22 mouse cellular contexts compared by ENCODE assay signal in genomic region chr15:79548226-79548625, GRCm38 (mm10). TPM values are rescaled to one million over a fixed set of nuclear protein-coding genes. Genes with fewer than 3 reads are reported as not detected.
DNase-seq lines count a peak whose midpoint lies in the region; ATAC-seq and TF ChIP-seq lines count a peak whose summit lies in the region.
"Had no signal": no experiment of that assay in that cellular context is flagged by ENCODE, and none has a peak within 500 bp of the region (broad histone marks: within the 10 kb centered on the region; RNA-seq: fewer than 3 reads in every experiment).

No protein-coding gene starts in this region.

- H3K27me3 ChIP-seq in midbrain, embryonic 11.5 days (ENCODE audit: control insufficient read depth, insufficient read depth, low read length) = no peaks in the 10 kb centered on the region
- no peaks in the 10 kb centered on the region for H3K27me3 ChIP-seq in midbrain, postnatal 0 days (ENCODE audit: insufficient read depth, low read length)
- H3K27me3 ChIP-seq in testis, adult 2 months (ENCODE audit: control insufficient read depth, insufficient read depth, low read length) = no peaks in the 10 kb centered on the region

- no peaks in the 10 kb centered on the region for H3K9me3 ChIP-seq in midbrain, embryonic 11.5 days (ENCODE audit: control insufficient read depth, low read length)
- no peaks in the 10 kb centered on the region for H3K9me3 ChIP-seq in midbrain, postnatal 0 days (ENCODE audit: low read length)

- no peak overlapping the region for H3K4me3 ChIP-seq in midbrain, embryonic 11.5 days (ENCODE audit: low read depth, low read length)
- no peak overlapping the region for H3K4me3 ChIP-seq in midbrain, postnatal 0 days (ENCODE audit: low read depth, low read length)
- H3K4me3 ChIP-seq in testis, adult 2 months (ENCODE audit: control insufficient read depth, low read depth, low read length) = peak overlapping the region; percentile 86

- H3K27ac ChIP-seq in midbrain, embryonic 11.5 days (ENCODE audit: low read depth, low read length) = no peak overlapping the region
- no peak overlapping the region for H3K27ac ChIP-seq in midbrain, postnatal 0 days (ENCODE audit: low read depth, low read length)
- H3K27ac ChIP-seq in testis, adult 2 months (ENCODE audit: control insufficient read depth, insufficient read depth, low read depth, low read length) = no peak overlapping the region

- intact Hi-C loops in heart, postnatal 36 days (cut with DNase I) = no loop called here

- TF ChIP-seq POLR2A in testis, adult 2 months (IDR thresholded peaks at IDR 0.05; ENCODE audit: control insufficient read depth, low read depth, low read length) = no peak

- peaks cover 6% of the 10 kb centered on the region; the same call in 1 of the 2 replicates for H3K36me3 ChIP-seq in midbrain, embryonic 11.5 days (ENCODE audit: control insufficient read depth, insufficient read depth, low read length)
- H3K36me3 ChIP-seq in midbrain, postnatal 0 days (ENCODE audit: insufficient read depth, low read length) = 0 out of 2 replicates have a peak, but pooled peaks cover under 1% of the 10 kb centered on the region
- no peaks in the 10 kb centered on the region; the same call in 1 of the 2 replicates for H3K36me3 ChIP-seq in testis, adult 2 months (ENCODE audit: control insufficient read depth, insufficient read depth, low read length)

- H3K9ac ChIP-seq in midbrain, embryonic 11.5 days (ENCODE audit: low read length) = no peak overlapping the region
- H3K9ac ChIP-seq in midbrain, postnatal 0 days (replicated peaks; ENCODE audit: low read length, poor library complexity, severe bottlenecking) = no peak overlapping the region

- no peak overlapping the region for H3K4me2 ChIP-seq in midbrain, embryonic 11.5 days
- H3K4me2 ChIP-seq in midbrain, postnatal 0 days (ENCODE audit: low read depth, low read length, poor library complexity, severe bottlenecking) = no peak overlapping the region

- TF ChIP-seq CTCF in midbrain, postnatal 0 days (IDR thresholded peaks at IDR 0.05) = no peak
- TF ChIP-seq CTCF in testis, adult 2 months (IDR thresholded peaks at IDR 0.05; ENCODE audit: control insufficient read depth, insufficient read depth, insufficient replicate concordance, low read depth, low read length) = no peak

- peak; percentile 52 for DNase-seq in heart, adult 11 months
- DNase-seq in heart, postnatal 36 days = no peak
- peak; percentile 82 for DNase-seq in midbrain, embryonic 11.5 days (ENCODE audit: low spot score, missing footprints)
- no peak for DNase-seq in midbrain, postnatal 0 days (ENCODE audit: low spot score)
- DNase-seq in testis, postnatal 10 days (ENCODE audit: low spot score) = no peak
- DNase-seq: adrenal gland, adult 2 months; adrenal gland, adult 8-10 months; adrenal gland, postnatal 10 days; adrenal gland, postnatal 25 days; adrenal gland, postnatal 36 days; B cell, adult 2 months; cerebellum, adult 11 months; cerebellum, adult 11-12 months; cerebellum, adult 18-20 months had no signal

- WGBS in midbrain, embryonic 11.5 days = 93% methylated on average over 2 of the region's 2 CpGs
- WGBS in midbrain, postnatal 0 days = 98% methylated on average over 2 of the region's 2 CpGs

- H3K4me1 ChIP-seq in midbrain, embryonic 11.5 days (ENCODE audit: control insufficient read depth, insufficient read depth, low read length) = peaks cover 18% of the 10 kb centered on the region
- H3K4me1 ChIP-seq in midbrain, postnatal 0 days (ENCODE audit: insufficient read depth, low read length) = peaks cover 15% of the 10 kb centered on the region
- H3K4me1 ChIP-seq in testis, adult 2 months (ENCODE audit: control insufficient read depth, insufficient read depth, low read length) = peaks cover 6% of the 10 kb centered on the region

- ATAC-seq in midbrain, embryonic 11.5 days (ENCODE audit: low FRiP score) = no peak
- no peak for ATAC-seq in midbrain, postnatal 0 days (ENCODE audit: low FRiP score)
- ATAC-seq: activated CD4-positive, CD25-positive, alpha-beta regulatory T cell, adult 4 months; CD4-positive, CD25-positive, alpha-beta regulatory T cell, adult 4 months; Patski had no signal

RNA-seq across cellular contexts. Expression of gene Ddx17, which starts 1.7 kb away (rescaled TPM):
- 10 to 100 TPM; 84.7 to 86.5 TPM for total RNA-seq in heart, postnatal 36 days (2021)
- polyA plus RNA-seq in midbrain, embryonic 11.5 days (2014; fragmentation: Nextera tagmentation; extraction: Ambion mirVana) = 81.9 and 82.6 TPM in 2 replicates
- 302 and 436 TPM in 2 replicates for total RNA-seq in midbrain, postnatal 0 days (2014; rRNA removed)
- 30.0 and 35.1 TPM in 2 replicates for polyA plus RNA-seq in midbrain, postnatal 0 days (2015; fragmentation: Nextera tagmentation; extraction: Ambion mirVana)
- 159 and 193 TPM in 2 replicates for polyA plus RNA-seq in testis, adult 2 months (2012; rRNA removed)

RNA-seq across cellular contexts. Expression of gene Kdelr3, which starts 32.0 kb away (rescaled TPM):
- 1 to 10 TPM; 6.5 to 7.2 TPM for total RNA-seq in heart, postnatal 36 days (2021)
- 14.9 and 16.4 TPM in 2 replicates for polyA plus RNA-seq in midbrain, embryonic 11.5 days (2014; fragmentation: Nextera tagmentation; extraction: Ambion mirVana)
- 6.0 and 7.3 TPM in 2 replicates for total RNA-seq in midbrain, postnatal 0 days (2014; rRNA removed)
- polyA plus RNA-seq in midbrain, postnatal 0 days (2015; fragmentation: Nextera tagmentation; extraction: Ambion mirVana) = 5.8 and 7.7 TPM in 2 replicates
- polyA plus RNA-seq in testis, adult 2 months (2012; rRNA removed) = 2.3 and 3.6 TPM in 2 replicates
- polyA plus RNA-seq: CD4-positive, CD25-positive, alpha-beta regulatory T cell, adult 4 months; G1E had no signal

RNA-seq across cellular contexts. Expression of gene Kcnj4, which starts 43.2 kb away (rescaled TPM):
- total RNA-seq in heart, postnatal 36 days (2021) = under 1 TPM in 1 of 2 experiments, not detected in 1; 0.11 TPM
- polyA plus RNA-seq in midbrain, embryonic 11.5 days (2014; fragmentation: Nextera tagmentation; extraction: Ambion mirVana) = not detected in 2 replicates
- 1.7 and 2.2 TPM in 2 replicates for total RNA-seq in midbrain, postnatal 0 days (2014; rRNA removed)
- 0.11 and 0.15 TPM in 2 replicates for polyA plus RNA-seq in midbrain, postnatal 0 days (2015; fragmentation: Nextera tagmentation; extraction: Ambion mirVana)
- 0.58 and 0.78 TPM in 2 replicates for polyA plus RNA-seq in testis, adult 2 months (2012; rRNA removed)
- total RNA-seq: CH12.LX, MEL had no signal
- polyA plus RNA-seq: activated CD4-positive, CD25-positive, alpha-beta regulatory T cell, adult 4 months; CD4-positive, CD25-positive, alpha-beta regulatory T cell, adult 4 months; G1E had no signal

RNA-seq across cellular contexts. Expression of gene Dmc1, which starts 56.7 kb away (rescaled TPM):
- not detected for total RNA-seq in heart, postnatal 36 days (2021)
- polyA plus RNA-seq in midbrain, embryonic 11.5 days (2014; fragmentation: Nextera tagmentation; extraction: Ambion mirVana) = 0.94 and 1.1 TPM in 2 replicates
- total RNA-seq in midbrain, postnatal 0 days (2014; rRNA removed) = 0.90 and 1.1 TPM in 2 replicates
- polyA plus RNA-seq in midbrain, postnatal 0 days (2015; fragmentation: Nextera tagmentation; extraction: Ambion mirVana) = 0.93 and 1.1 TPM in 2 replicates
- polyA plus RNA-seq in testis, adult 2 months (2012; rRNA removed) = 7.0 and 8.6 TPM in 2 replicates
- total RNA-seq: CH12.LX, G1E, MEL had no signal
- polyA plus RNA-seq: activated CD4-positive, CD25-positive, alpha-beta regulatory T cell, adult 4 months; C2C12; CD4-positive, CD25-positive, alpha-beta regulatory T cell, adult 4 months; G1E had no signal

Comparison
In these comparisons a context has a peak if more than half of its experiments do, and no peak if none do; other contexts are left out.
1. DNase-seq: peak in heart, adult 11 months (single experiment) and midbrain, embryonic 11.5 days (single experiment); none in heart, postnatal 36 days (0 of 2), midbrain, postnatal 0 days (single experiment) and testis, postnatal 10 days (single experiment).